Mouse (Mus musculus): Measurements from ENCODE around the gene Gm11096. TPM values are rescaled to one million over a fixed set of nuclear protein-coding genes. Genes with fewer than 3 reads are reported as not detected.

The Gm11096 gene
- not detected for total RNA-seq (2021)
- long read RNA-seq, experiment 1, partial matches to known transcripts, result 0 of 1 reads
- long read RNA-seq, experiment 1, other reads (novel, unspliced or antisense), result 1 of 1 reads
- long read RNA-seq, experiment 2, partial matches to known transcripts, result 0 of 1 reads
- long read RNA-seq, experiment 2, other reads (novel, unspliced or antisense), result 1 of 1 reads

- TF ChIP-seq CTCF (conservative IDR thresholded peaks at IDR 0.05), result no peak
- H3K4me3 ChIP-seq, result no peak within 1 kb of the TSS
Observed at GRCm38 (mm10) chr17:81441463-81441862, at the start of gene Gm11096. Gm11096 (plus strand) TSS chr17:81441763.

GRCm38 (mm10) chr17:81393040-81393439 lies 48.5 kb upstream of the Gm11096 start:
- no peak overlapping the region for H3K4me3 ChIP-seq
- DNase-seq (ENCODE audit: low spot score in 2 of 2), result no peak
- no peak overlapping the region for H3K27ac ChIP-seq
- no peak for TF ChIP-seq CTCF (conservative IDR thresholded peaks at IDR 0.05)

More at GRCm38 (mm10) chr17:81441463-81441862, at the start of gene Gm11096:
- no peak within 1 kb of the TSS for H3K27ac ChIP-seq
- DNase-seq (ENCODE audit: low spot score in 2 of 2), result no peak

GRCm38 (mm10) chr17:81394124-81394523 lies 47.4 kb upstream of the Gm11096 start:
- DNase-seq (ENCODE audit: low spot score in 2 of 2), result no peak
- H3K27ac ChIP-seq, result no peak overlapping the region
- no peak for TF ChIP-seq CTCF (conservative IDR thresholded peaks at IDR 0.05)
- no peak overlapping the region for H3K4me3 ChIP-seq

- Histone ChIP-seq H3K27ac (no peak overlapping the region), H3K4me3 (no peak overlapping the region)
- TF ChIP-seq CTCF (conservative IDR thresholded peaks at IDR 0.05), result no peak
- no peak for DNase-seq (ENCODE audit: low spot score in 2 of 2)
Observed at GRCm38 (mm10) chr17:81397434-81397833, 44.1 kb upstream of the Gm11096 start.

GRCm38 (mm10) chr17:81400377-81400776 lies 41.2 kb upstream of the Gm11096 start:
- no peak for TF ChIP-seq CTCF (conservative IDR thresholded peaks at IDR 0.05)
- Histone ChIP-seq H3K4me3 (no peak overlapping the region), H3K27ac (no peak overlapping the region)
- DNase-seq (ENCODE audit: low spot score in 2 of 2), result no peak

- DNase-seq (ENCODE audit: low spot score in 2 of 2), result peak; percentile 69 to 74
- Histone ChIP-seq H3K4me3 (no peak overlapping the region), H3K27ac (peak overlapping the region; percentile 64)
- no peak; the same call in 1 of the 2 replicates for TF ChIP-seq CTCF (conservative IDR thresholded peaks at IDR 0.05)
Observed at GRCm38 (mm10) chr17:81402636-81403035, 38.9 kb upstream of the Gm11096 start.

- Histone ChIP-seq H3K27ac (peak overlapping the region; percentile 64), H3K4me3 (no peak overlapping the region)
- no peak for TF ChIP-seq CTCF (conservative IDR thresholded peaks at IDR 0.05)
- DNase-seq (ENCODE audit: low spot score in 2 of 2), result no peak
Observed at GRCm38 (mm10) chr17:81403121-81403520, 38.4 kb upstream of the Gm11096 start.

- no peak for DNase-seq (ENCODE audit: low spot score in 2 of 2)
- Histone ChIP-seq H3K4me3 (no peak overlapping the region), H3K27ac (peak overlapping the region; percentile 49; the same call in 1 of the 2 replicates)
- no peak for TF ChIP-seq CTCF (conservative IDR thresholded peaks at IDR 0.05)
Observed at GRCm38 (mm10) chr17:81404225-81404624, 37.3 kb upstream of the Gm11096 start.

- no peak overlapping the region for H3K4me3 ChIP-seq
- H3K27ac ChIP-seq, result no peak overlapping the region
- TF ChIP-seq CTCF (conservative IDR thresholded peaks at IDR 0.05), result no peak
- no peak for DNase-seq (ENCODE audit: low spot score in 2 of 2)
Observed at GRCm38 (mm10) chr17:81412736-81413135, 28.8 kb upstream of the Gm11096 start.

- DNase-seq (ENCODE audit: low spot score in 2 of 2), result no peak
- H3K27ac ChIP-seq, result no peak overlapping the region
- H3K4me3 ChIP-seq, result no peak overlapping the region
- no peak for TF ChIP-seq CTCF (conservative IDR thresholded peaks at IDR 0.05)
Observed at GRCm38 (mm10) chr17:81416361-81417114, 25.0 kb upstream of the Gm11096 start.

- H3K4me3 ChIP-seq, result no peak overlapping the region
- peak; percentile 29 to 58 for DNase-seq (ENCODE audit: low spot score in 2 of 2)
- H3K27ac ChIP-seq, result peak overlapping the region; percentile 53
- no peak; the same call in 1 of the 2 replicates for TF ChIP-seq CTCF (conservative IDR thresholded peaks at IDR 0.05)
Observed at GRCm38 (mm10) chr17:81419802-81420459, 21.6 kb upstream of the Gm11096 start.

GRCm38 (mm10) chr17:81424256-81424912 lies 17.2 kb upstream of the Gm11096 start:
- TF ChIP-seq CTCF (conservative IDR thresholded peaks at IDR 0.05), result no peak
- H3K4me3 ChIP-seq, result no peak overlapping the region
- H3K27ac ChIP-seq, result peak overlapping the region; percentile 39; the same call in 1 of the 2 replicates
- DNase-seq (ENCODE audit: low spot score in 2 of 2), result no peak

- DNase-seq (ENCODE audit: low spot score in 2 of 2), result peak; percentile 63 to 70
- TF ChIP-seq CTCF (conservative IDR thresholded peaks at IDR 0.05), result no peak
- Histone ChIP-seq H3K27ac (peak overlapping the region; percentile 65), H3K4me3 (no peak overlapping the region)
Observed at GRCm38 (mm10) chr17:81427245-81427644, 14.3 kb upstream of the Gm11096 start.
